Mouse (Mus musculus): Measurements from ENCODE around the gene Neurl1a.

DNA sequence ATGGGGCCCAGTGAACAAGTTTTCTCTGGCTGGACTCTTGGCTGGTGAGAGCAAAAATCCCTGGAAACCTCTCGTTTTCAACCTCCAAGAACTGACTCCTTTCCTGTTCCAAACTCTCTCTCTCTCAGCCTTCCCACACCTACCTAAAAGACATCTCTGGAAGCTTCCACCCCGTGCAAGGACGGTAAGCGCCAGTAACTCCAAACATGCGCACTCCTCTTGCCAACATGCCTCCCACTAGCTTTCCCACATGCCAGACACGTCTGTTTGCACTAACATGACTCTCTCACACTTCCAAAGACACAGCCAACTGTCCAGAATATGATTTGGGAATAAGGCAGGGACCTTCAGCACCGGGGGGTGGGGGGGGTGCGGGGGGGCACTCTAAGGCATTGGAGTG, 82.6 kb downstream of the Neurl1a start:
- TF ChIP-seq POLR2A (IDR thresholded peaks at IDR 0.05; ENCODE audit: control insufficient read depth, extremely low read depth, insufficient read depth, low read length, poor library complexity) (no peak), CTCF (IDR thresholded peaks at IDR 0.05; ENCODE audit: borderline replicate concordance, control insufficient read depth, extremely low read depth, insufficient read depth, low read length, poor library complexity) (no peak)
